Mouse (Mus musculus) thymus, postnatal 36 days (tissue): ENCODE measurements around the gene Hist1h3e.

Experiments
- DNase-seq, 2 experiments: peaks; one replicate each; pipeline ENCODE4 v3.0.0; 2022; ENCODE audit warnings: mixed read lengths in 2 of 2

The Hist1h3e gene

GRCm38 (mm10) chr13:23536076-23536822, 25.9 kb downstream of the Hist1h3e start:
- no peak for DNase-seq

GRCm38 (mm10) chr13:23535137-23536075, 26.8 kb downstream of the Hist1h3e start, which contains the start of gene Hist1h3g:
Hist1h3g (plus strand) TSS chr13:23535422.
- DNase-seq, result peak; percentile 87 to 90

GRCm38 (mm10) chr13:23534368-23535131, 27.6 kb downstream of the Hist1h3e start:
- DNase-seq, result no peak

- DNase-seq, result peak; percentile 58 to 71
These were observed 28.4 kb downstream of the Hist1h3e start, which contains the start of gene Hist1h2af for GRCm38 (mm10) chr13:23533560-23534367. Hist1h2af (plus strand) TSS chr13:23533906.

GRCm38 (mm10) chr13:23532262-23533075, 29.7 kb downstream of the Hist1h3e start:
- DNase-seq, result no peak

GRCm38 (mm10) chr13:23530901-23531875, 31.0 kb downstream of the Hist1h3e start, which contains the start of gene Hist1h4h:
Hist1h4h (plus strand) TSS chr13:23531050.
- peak; percentile 97 for DNase-seq

- peak; percentile 66 to 69 for DNase-seq
These were observed 31.8 kb downstream of the Hist1h3e start for GRCm38 (mm10) chr13:23530181-23530900.

GRCm38 (mm10) chr13:23529480-23530165, 32.5 kb downstream of the Hist1h3e start:
- DNase-seq, result no peak

GRCm38 (mm10) chr13:23529005-23529404, 33.2 kb downstream of the Hist1h3e start:
- DNase-seq, result no peak

GRCm38 (mm10) chr13:23526312-23526711, 35.9 kb downstream of the Hist1h3e start:
- DNase-seq, result peak; percentile 79 to 82

GRCm38 (mm10) chr13:23525901-23526300, 36.3 kb downstream of the Hist1h3e start:
- no peak for DNase-seq

- peak; percentile 70 to 73 for DNase-seq
These were observed 37.5 kb downstream of the Hist1h3e start for GRCm38 (mm10) chr13:23524654-23525053.

- DNase-seq, result no peak
These were observed 38.2 kb downstream of the Hist1h3e start for GRCm38 (mm10) chr13:23523976-23524375.

GRCm38 (mm10) chr13:23521703-23522102, 40.5 kb downstream of the Hist1h3e start:
- DNase-seq, result peak; percentile 90 to 94

GRCm38 (mm10) chr13:23519416-23519815, 42.8 kb downstream of the Hist1h3e start:
- DNase-seq, result peak; percentile 69 to 78

- peak; percentile 80 to 84 for DNase-seq
These were observed 43.3 kb downstream of the Hist1h3e start for GRCm38 (mm10) chr13:23518885-23519284.

GRCm38 (mm10) chr13:23518295-23518603, 43.9 kb downstream of the Hist1h3e start:
- DNase-seq, result no peak

GRCm38 (mm10) chr13:23517603-23518294, 44.4 kb downstream of the Hist1h3e start:
- peak; percentile 90 to 95 for DNase-seq
